Mouse (Mus musculus) left cerebral cortex, adult 9 months (tissue): ENCODE measurements at regions not wholly inside any gene's neighbourhood (a gene's known extent, or its start where the extent isn't known, plus 50 kb on each side); places are given as distances from the start of the nearest gene placed in this dataset.

Source experiments
- DNase-seq, 2 experiments: peaks; one replicate each; pipeline ENCODE4 v3.0.0; 2022; ENCODE audit warnings: low spot score in 2 of 2

DNA sequence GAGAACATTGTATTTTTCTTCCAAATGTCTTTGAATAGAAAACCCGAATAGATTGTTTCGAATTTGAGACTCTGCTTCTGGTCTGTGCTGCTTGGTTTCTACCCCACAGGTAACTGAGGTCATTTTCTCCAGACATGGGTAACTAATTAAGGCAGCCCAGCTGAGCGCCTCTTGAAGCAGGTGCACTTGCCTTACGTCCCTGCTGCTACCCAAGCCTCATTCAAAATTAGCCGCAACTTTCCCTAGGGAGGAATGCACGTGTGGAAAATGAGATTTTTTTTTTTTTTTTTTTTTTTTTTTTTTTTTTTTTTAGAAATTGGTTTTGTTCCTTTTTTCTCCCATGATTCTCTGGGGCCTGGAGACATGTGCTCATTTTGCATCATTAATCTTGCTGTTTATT, 245.1 kb downstream of the Slc30a10 start:
- DNase-seq, result no peak

GRCm38 (mm10) chr1:185726324-185726723, 271.7 kb downstream of the Slc30a10 start:
- peak in 1 of 2 experiments; percentile 51 for DNase-seq

DNA sequence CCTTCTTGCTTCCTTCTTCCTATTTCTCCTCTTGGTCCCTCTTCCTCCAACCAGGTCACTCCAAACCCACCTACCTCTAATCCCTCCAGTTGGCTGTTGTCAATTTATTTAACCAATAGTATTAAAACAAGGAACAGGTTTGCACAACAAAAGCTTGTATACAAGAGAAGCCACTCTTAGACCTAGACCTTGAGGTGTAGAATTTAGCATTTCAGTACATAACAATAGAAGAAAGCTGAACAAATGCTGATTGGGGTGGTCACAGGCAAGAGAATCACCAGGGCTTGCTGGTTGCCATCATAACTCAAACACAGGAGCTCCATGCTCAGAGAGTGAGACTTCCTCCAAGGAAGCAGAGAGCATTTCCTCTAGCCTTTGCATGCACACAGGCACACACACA, 272.2 kb downstream of the Slc30a10 start:
- DNase-seq, result no peak

DNA sequence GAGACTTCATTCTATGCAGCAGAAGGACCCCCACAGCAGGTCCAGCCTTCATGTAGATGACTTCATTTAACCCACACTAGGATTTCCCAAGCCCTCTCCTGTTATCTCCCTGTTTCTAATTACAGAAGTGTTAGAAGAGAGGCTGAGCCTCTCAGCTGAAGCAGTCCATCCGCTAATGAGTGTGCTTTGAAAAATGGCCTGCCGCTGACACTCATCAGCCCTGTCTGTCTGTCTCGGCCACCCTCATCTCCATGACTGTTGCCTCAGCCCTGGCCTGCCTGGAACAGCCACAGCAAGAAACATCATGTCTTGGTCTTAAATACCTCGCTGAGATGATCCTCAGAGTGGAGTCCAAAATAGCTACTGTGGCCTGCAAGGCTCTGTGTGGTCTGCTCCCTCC, 273.1 kb downstream of the Slc30a10 start:
- DNase-seq, result no peak

DNA sequence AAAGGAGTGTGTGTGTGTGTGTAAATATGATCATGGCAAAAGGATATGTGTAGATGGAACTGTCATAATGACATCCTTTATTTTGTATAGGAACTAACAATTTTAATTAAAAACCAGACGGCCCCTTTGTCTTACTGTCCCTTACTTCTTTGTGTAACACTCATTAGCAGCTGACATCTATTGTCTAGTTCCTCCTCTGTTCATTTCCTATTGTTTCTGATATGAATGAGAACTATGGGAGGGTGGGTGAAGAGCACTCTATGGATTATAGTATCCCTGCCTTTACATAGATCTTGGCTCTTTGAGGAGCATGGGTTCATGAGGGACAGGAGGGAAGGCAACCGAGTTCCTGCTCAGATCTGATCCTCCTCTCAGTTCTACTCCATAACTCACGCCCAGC, 273.8 kb downstream of the Slc30a10 start:
- DNase-seq, result no peak

- DNase-seq, result no peak
Measured at GRCm38 (mm10) chr1:185731062-185731461, 276.4 kb downstream of the Slc30a10 start.

DNA sequence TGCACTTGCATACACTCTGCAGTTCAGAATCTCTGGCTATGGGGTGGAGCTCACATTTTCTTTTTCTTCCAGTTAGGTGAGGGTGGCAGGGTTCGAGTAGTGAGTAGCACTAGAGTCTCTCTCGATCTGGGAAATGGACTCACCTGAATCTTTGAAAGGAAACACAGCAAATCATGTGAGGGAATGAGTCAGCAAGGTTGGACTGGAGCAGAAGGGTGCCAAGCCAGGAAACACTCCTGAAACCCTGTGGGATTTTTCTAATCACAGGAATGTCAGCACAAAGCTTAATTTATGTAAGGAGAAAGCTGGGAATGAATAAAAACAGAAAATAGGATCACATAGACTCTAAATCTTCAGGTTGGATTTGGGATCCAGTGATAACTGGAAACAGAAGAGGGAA, 282.1 kb downstream of the Slc30a10 start:
- no peak for DNase-seq

GRCm38 (mm10) chr1:185741034-185741890, 286.6 kb downstream of the Slc30a10 start:
- no peak for DNase-seq

DNA sequence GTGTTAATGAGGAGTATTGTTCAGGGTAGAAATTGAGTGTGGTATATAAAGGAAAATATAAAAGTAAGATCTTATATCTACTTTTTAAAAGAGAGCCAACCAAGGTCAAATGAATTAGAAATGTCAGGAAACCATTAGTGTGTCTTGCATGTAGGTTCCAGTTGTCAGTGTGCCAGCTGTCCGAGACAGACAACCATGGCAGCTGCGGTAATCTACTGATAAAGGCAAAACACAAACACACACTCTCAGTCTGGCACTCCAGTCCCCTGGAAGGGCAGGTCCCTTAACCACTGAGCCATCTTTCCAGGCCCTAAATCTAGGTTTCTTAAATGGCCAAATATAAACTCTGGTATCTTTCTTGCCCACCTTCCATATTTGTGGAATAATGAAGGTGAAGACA, 294.6 kb downstream of the Slc30a10 start:
- DNase-seq, result no peak

DNA sequence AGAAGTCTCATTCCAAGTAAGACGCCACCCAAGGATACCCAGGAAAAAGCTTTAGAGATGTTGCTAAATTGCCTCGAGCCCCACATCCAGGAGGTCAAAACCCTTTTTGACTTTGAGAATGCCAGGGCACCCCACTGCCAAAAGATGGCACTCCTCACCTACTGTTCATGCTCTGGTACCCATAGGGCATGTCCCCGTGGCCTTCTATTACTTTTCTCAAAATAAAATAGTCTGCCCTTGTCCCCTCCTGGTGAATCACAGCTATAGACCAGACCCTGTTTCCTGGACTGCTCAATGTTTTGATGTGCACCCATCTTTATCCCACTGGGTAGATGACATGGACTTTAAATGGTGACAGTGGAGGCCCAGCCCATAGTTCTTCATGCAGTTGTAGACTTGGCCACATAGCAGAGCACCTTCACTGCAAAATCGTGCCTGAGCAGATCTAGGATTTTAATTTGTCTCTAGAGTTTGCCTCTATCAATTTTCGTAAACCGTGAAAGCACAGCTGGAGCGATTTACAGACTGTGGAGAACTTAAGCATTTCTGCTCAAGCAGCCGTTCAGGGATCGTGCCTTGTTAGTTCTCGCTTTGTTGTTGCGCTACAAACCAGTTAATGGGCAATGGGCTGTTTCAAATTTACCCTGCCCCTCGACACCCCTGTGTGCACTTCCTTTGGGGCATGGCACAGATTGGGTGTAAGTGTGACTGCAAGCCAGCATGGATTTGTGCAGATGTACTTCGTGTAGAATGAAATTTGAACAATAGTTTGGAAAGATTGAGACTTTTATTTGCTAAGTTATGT, 300.0 kb downstream of the Slc30a10 start:
- DNase-seq, result no peak

DNA sequence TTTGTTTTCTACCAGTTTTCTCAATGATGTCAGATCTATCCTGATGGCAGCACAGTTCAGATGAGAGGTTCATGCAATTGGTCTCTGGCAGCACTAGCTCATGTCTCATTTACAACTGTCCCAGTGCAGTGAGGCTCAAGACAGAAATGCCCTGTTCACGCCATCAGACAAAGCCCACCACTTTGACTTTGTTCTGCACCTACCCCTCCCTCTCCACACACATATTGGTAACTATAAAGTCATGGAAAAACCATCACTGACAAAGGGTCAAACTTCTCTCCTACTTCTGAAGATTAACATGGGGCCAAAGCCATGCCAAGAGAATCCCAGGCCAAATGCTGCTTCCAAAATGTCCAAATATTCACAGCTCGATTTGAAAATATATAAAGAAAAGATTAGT, 302.7 kb downstream of the Slc30a10 start:
- no peak for DNase-seq

- DNase-seq, result no peak
Measured at GRCm38 (mm10) chr1:185774202-185774601, 319.6 kb downstream of the Slc30a10 start.

GRCm38 (mm10) chr1:185779604-185780003, 325.0 kb downstream of the Slc30a10 start:
- no peak for DNase-seq

GRCm38 (mm10) chr1:185802156-185802555, 315.0 kb downstream of the Lyplal1 start:
- DNase-seq, result no peak

- no peak for DNase-seq
Measured at GRCm38 (mm10) chr1:185814901-185815300, 302.2 kb downstream of the Lyplal1 start.

GRCm38 (mm10) chr1:185819044-185819443, 298.1 kb downstream of the Lyplal1 start:
- no peak for DNase-seq

DNA sequence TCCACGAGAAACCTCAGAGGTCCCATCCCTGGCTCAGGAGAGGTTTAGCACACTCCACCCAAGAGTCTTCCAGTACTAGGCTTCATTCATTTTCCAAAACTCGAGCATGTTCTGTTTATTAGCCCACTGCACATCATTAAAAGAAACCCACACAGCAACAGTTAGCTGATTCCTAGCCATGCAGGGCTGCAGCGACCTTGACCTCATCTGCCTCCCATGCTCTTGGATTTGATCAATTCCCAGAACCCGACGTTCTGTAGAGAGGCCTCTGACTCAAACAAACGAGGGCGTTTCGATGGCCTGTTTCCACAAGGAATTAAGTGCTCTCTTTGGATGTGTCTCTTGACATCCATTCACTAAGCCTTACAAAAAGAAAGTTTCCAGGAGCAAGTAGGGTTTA, 294.9 kb downstream of the Lyplal1 start:
- no peak for DNase-seq

- no peak for DNase-seq
Measured at GRCm38 (mm10) chr1:185823226-185823625, 293.9 kb downstream of the Lyplal1 start.

DNA sequence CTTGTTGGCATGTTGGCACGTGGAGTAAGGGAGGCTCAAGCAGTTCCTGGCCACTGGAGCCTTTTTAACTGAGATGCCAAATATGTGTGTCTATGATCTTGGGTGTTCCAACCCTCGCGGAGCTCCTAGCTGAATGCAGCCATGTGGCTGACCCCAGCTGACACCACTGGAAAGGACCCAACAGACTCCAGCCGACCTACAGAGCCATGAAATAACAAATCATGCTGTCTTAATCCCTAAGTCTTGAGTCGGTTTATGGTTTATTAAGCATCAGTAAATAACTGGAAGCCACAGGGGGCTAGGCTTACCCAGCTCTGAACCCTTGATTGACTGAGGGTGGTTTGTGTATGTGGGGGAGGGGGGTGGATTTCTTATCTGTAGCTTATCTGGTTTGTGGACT, 293.2 kb downstream of the Lyplal1 start:
- no peak for DNase-seq

DNA sequence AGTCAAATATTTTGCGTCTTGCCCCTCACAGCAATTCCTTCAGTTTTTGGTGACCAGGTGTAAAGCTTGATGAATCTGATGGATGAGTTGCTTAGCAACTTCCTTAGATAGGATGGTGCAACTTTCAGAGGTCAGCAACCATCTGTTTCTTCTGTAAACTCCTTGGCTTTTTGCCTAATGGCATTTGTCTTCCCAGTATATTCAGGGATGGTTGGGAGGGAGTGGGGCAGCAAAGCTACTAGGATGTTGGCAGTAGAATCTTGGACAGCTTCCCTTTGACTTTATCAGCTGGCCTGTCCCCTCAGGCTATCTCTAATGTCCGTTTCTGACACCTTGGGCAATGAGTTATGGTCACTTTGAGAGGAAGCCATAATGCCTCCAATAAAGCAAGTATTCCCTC, 289.1 kb downstream of the Lyplal1 start:
- no peak for DNase-seq

- no peak for DNase-seq
Measured at GRCm38 (mm10) chr1:185828486-185828885, 288.6 kb downstream of the Lyplal1 start.

GRCm38 (mm10) chr1:185832059-185832458, 285.1 kb downstream of the Lyplal1 start:
- no peak for DNase-seq

DNA sequence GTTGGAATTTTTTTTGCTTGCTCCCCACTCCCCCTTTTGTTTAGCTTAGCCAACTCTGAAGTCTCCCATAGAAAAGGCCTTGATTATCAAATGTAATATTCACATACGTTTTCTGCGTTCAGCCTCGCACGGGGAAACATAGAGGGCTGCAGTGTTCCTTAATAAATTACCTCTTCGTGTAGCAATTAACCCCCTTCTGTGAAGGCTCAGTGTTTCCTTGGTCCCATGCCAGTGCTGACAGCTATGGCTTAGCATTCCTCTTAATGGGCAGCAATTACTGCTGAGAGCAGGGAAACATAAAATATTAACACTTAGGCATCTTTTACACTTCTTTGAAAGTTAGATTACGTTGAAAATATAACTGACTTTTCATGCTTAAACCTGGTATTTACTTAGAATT, 282.9 kb downstream of the Lyplal1 start:
- no peak for DNase-seq
